Mouse (Mus musculus) lung, postnatal 36 days (tissue): ENCODE measurements around the gene Serpind1.

Experiments
- DNase-seq: peaks from one replicate; pipeline ENCODE4 v3.0.0; 2022; ENCODE audit warnings: mixed read lengths

Serpind1 gene

GRCm38 (mm10) chr16:17356031-17356430 is 24.9 kb downstream of the Serpind1 start:
- no peak for DNase-seq

DNA sequence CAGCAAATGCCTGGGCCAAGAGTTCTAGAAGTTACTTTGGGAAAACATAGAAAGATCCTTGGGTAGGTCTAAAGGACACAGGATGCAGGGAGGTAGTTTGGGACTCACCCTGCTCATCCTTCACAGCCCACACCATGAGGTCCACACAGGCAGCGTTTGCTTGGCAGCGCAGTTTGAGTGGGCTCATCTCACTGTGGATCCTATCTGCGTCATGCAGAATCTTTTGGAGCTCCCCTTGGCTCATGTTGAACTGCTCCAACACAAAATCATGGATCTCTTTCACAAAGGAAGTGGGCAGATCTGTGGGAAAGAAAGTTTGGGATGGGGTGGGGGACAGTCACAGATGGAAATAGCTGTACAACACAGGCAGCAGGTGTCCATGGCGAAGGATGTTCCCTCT is 27.6 kb downstream of the Serpind1 start:
- DNase-seq: no peak

DNA sequence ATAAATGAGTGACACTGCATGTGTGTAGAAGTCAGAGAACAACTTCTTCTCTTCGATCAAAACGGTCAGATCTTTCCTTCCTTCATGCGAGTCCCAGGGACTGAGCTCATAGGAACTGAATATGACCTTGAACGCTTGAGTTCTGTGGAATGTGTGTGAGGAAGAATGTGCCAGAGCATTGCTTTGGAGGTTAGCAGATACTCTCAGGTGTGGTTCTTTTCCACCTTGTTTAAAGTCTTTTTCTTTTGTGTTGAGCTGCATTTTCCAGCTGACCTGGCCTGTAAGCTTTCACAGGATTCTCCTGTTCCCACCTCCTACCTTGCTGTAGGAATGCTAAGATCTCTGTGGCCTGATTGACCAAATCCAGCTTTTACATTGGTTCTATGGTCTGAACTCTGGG is 51.1 kb downstream of the Serpind1 start:
- DNase-seq: no peak

GRCm38 (mm10) chr16:17383594-17384326 is 52.6 kb downstream of the Serpind1 start:
- DNase-seq: no peak

DNA sequence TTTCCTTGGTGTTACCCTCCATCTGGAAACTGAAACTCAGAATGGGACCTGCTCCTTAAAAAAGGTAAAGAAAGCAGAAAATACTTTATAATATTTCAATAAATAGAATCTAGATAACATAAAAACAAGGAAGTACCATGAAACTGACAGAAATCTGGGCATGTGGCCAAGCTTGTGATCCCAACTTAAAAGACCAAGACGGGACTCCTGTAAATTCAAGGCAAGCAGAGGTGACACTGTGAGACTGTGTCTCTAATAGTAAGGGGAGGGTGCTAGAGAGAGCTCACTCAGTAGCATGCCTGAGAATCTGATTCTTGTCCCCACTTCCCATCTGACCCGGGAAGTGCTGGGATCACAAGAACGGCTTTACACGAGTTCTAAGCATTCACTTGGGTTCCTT is 61.6 kb downstream of the Serpind1 start:
- DNase-seq: no peak
